Mouse (Mus musculus) liver, embryonic 14.5 days (tissue): ENCODE data around the gene Ndp.

Experiments
- CTCF ChIP-seq: IDR thresholded peaks from 2 replicates; pipeline ENCODE4 v1.5.1; 2016; ENCODE audit warnings: antibody characterized with exemption, low read depth, control low read depth
- EP300 ChIP-seq: IDR thresholded peaks from 2 replicates; pipeline ENCODE4 v1.6.1; 2016; ENCODE audit warnings: antibody characterized with exemption, low read depth

DNA sequence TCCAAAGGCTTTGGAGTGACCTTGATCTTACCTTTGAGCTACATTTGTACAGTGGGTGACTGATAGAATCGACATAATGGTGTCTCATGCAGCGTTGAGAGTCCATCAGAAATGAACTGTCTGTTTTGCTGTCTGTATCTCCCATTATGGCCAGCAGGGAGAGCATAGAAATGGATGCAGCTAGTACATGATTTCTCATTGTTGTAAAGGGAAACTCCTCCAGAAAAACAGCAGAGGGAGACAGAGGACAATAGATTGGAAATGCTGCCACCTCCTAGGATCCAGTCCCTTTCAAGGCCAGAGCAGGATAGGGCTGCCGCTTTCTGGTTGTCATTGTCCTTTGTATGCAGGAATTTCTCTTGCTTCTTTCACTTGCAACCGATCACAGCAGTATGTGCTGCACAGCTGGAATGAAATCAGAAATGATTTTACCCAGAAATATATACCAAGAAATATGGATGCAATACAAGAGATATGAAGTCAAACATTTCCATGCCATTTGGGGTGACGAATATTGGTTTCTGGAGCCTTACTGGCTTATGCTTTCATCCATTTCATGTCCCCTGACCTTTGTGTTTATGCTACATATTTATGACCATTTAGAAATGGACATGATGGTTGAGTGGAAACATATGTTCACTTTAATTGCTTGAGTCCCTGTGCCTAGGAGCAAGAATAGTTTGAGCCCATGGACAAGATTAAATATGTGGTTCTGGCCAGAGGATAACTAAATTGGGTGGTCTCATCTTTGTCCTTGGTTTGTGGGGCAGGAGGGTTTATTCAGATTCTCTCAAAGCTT is 17.0 kb downstream of the Ndp start:
- TF ChIP-seq CTCF = peak; percentile 31
- no peak for TF ChIP-seq EP300
